Mouse (Mus musculus): ENCODE data around the gene Pla2g5.

Gene Pla2g5

GRCm38 (mm10) chr4:138863344-138863998, at the start of gene Pla2g5:
TSS of gene Pla2g5 (minus strand) at chr4:138863482.
- WGBS, result 54% methylated on average over 10 of the region's 10 CpGs

- WGBS, result 91% methylated on average over 18 of the region's 18 CpGs
These were observed 42.5 kb upstream of the Pla2g5 start for GRCm38 (mm10) chr4:138905624-138906337.

- 41% methylated on average over 7 of the region's 7 CpGs for WGBS
These were observed 36.1 kb upstream of the Pla2g5 start for GRCm38 (mm10) chr4:138899361-138899760.

- 71% methylated on average over 11 of the region's 11 CpGs for WGBS
These were observed 30.5 kb upstream of the Pla2g5 start for GRCm38 (mm10) chr4:138893789-138894188.

DNA sequence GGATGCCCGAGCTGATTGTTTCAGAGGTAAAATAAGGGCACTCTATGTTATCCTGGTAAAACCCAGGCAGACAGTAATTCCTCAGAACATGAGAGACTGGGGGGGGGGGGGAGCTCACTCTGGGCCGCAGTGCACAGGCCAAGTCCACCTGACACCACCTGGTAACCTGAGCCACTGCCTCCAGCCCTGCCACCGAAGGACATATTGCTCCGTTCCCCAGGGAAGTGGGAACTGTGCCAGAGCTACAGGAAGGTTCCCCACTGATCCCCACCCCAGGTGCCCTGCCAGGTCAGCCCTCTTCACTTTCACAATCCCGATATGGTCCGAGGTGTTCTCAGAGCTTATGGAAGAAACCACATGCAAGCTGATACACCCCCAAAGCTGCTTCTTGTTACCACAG, 29.4 kb upstream of the Pla2g5 start:
- 66% methylated on average over 6 of the region's 6 CpGs for WGBS

GRCm38 (mm10) chr4:138889635-138890034, 26.4 kb upstream of the Pla2g5 start:
- 37% methylated on average over 8 of the region's 8 CpGs for WGBS

- WGBS, result 53% methylated on average over 7 of the region's 7 CpGs
These were observed 25.9 kb upstream of the Pla2g5 start for GRCm38 (mm10) chr4:138889165-138889564.

- WGBS, result 7% methylated on average over 6 of the region's 6 CpGs
These were observed 21.0 kb upstream of the Pla2g5 start for GRCm38 (mm10) chr4:138884261-138884660.

- WGBS, result 19% methylated on average over 16 of the region's 16 CpGs
These were observed 18.9 kb upstream of the Pla2g5 start for GRCm38 (mm10) chr4:138882179-138882578.

- WGBS, result 86% methylated on average over 7 of the region's 7 CpGs
These were observed 17.7 kb upstream of the Pla2g5 start for GRCm38 (mm10) chr4:138880811-138881584.

GRCm38 (mm10) chr4:138879808-138880207, 16.5 kb upstream of the Pla2g5 start:
- WGBS, result 90% methylated on average over 11 of the region's 11 CpGs

- 50% methylated on average over 8 of the region's 8 CpGs for WGBS
These were observed 15.5 kb upstream of the Pla2g5 start for GRCm38 (mm10) chr4:138878783-138879182.

DNA sequence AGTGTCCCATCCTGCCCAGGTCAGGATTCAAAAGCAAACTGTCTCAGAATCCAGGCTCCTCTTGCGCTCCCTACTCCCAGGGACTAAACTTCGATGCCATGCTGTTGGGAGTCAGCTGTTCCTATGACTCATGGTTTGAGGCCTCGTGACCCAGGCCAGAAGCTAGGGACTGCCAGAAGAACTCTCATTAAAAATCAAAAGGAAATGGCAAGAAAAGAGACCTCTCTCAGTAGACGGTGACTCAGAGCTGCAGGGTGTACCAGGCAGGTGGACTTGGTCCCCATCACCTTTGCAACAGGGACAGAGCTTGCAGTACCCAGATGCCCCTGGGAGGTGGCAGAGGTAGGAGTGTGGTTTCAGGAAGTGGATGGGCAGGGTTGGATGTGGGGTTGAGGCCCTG, 14.4 kb upstream of the Pla2g5 start, which contains the start of gene Pla2g2e:
Gene Pla2g2e, plus strand, starts transcription at position 212 of the 400 bp plus-strand sequence.
- 81% methylated on average over 4 of the region's 4 CpGs for WGBS

DNA sequence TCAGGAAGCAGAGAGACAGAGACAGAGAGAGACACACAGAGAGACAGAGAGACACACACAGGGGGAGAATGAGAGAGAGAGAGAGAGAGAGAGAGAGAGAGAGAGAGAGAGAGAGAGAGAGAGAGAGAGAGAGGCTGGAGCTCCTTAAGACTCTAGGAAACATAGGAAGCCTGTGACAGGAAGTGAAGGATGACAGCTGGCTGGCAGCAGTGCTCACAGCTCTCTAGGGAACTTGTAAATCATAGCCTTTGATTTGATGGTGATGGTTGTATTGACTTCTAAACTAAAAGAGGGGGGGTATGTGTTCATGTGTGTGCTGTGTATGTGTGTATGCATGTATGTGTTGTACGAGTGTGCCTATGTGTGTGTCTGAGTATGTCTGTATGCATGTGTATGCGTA, 12.7 kb upstream of the Pla2g5 start:
- 97% methylated on average over 2 of the region's 2 CpGs for WGBS

DNA sequence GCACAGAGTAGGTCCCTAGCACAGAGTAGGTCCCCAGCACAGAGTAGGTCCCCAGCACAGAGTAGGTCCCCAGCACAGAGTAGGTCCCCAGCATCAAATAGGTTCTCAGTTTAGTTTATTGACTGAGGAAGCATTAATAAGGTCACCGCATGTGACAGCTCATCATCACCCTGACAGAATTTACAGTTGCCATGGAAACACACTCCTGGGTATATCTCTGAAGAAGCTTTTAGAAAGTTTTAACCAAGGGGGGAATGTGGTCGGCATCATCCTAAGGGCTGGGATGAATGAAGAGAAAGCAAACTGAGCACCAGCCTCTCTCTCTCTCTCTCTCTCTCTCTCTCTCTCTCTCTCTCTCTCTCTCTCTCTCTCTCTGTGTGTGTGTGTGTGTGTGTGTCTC, 12.0 kb upstream of the Pla2g5 start:
- WGBS, result 69% methylated on average over 2 of the region's 2 CpGs

GRCm38 (mm10) chr4:138873864-138874263, 10.6 kb upstream of the Pla2g5 start, which contains the start of gene Gm13030:
TSS of gene Gm13030 (minus strand) at chr4:138873964.
- 84% methylated on average over 6 of the region's 6 CpGs for WGBS

DNA sequence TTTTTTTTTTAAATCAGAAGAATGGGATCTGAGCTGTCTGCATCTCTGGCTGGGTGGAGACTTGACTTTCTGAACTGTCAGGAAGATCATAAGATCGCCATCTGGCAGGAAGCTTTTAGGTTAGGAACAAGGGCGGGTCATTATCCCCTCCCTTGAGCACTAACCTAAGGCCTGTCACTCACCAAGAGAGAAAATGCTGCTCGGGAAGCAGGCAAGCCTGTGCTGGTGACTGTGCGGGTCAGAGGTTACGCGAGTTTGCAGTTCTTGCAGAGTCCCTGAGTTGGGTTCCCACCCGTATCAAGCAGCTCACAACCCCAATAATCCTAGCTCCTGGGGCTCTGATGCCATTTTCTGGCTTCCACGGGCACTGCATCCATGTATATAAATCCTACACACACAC, 5.4 kb upstream of the Pla2g5 start:
- 77% methylated on average over 8 of the region's 8 CpGs for WGBS

DNA sequence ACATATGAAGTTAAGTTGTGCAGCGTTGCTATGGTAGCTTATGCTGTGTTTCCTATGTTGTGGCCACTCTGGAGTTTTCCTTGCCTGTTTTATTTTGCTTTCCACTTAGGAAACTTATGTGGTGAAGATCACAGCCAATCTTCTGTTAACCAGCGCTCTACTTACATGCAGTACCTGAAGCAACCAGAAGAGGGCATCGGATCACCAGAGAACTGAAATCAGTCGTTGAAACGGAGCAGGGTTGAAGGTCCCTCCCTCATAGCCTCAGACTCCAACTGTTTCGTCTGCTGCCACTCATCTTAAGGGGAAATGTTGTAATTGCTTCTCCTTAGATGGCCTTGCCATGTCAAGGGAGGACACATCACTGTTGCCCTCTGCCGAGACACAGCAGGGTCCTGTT, 3.1 kb upstream of the Pla2g5 start:
- 12% methylated on average over 7 of the region's 7 CpGs for WGBS

GRCm38 (mm10) chr4:138865991-138866390, 2.7 kb upstream of the Pla2g5 start:
- 68% methylated on average over 6 of the region's 6 CpGs for WGBS

DNA sequence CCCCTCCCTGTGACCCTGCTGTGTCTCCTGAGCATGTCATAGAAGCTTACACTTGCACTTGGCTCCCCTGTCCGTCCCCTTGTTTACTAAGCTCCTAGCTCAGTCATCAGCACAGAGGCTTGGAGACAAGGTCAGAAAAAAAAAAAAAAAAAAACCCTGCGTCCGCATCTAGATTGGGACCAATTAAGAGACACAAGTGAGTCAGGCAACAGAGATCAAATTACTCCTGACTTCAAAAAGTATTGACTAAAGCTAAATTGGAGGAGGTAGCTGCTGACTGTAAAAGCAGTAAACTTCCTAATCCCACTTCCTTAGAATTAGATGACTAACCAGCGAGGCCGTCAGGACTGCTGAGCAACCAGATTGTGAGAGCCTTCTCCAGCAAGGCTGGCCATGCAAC, 1.8 kb upstream of the Pla2g5 start:
- 49% methylated on average over 5 of the region's 5 CpGs for WGBS

DNA sequence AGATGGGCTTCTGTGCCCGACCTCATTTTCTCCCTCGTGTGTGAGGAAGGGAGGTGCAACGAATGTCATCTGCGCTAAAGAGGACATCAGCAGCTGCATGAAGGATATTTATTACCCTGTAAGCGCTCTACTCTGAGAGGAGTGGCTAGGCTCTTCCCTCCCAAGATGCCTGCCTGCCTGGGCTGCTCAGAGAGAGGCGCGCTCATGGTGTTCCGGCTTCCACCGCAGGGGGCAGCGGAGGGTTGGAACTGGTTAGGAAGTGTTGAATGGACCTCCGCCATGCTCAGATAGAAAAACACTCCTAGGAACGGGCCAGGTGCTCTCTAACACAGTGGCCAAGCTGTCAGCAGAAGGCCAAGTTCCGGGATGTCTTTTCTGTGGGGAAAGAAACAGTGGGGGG, 3.6 kb downstream of the Pla2g5 start:
- 3% methylated on average over 13 of the region's 13 CpGs for WGBS

DNA sequence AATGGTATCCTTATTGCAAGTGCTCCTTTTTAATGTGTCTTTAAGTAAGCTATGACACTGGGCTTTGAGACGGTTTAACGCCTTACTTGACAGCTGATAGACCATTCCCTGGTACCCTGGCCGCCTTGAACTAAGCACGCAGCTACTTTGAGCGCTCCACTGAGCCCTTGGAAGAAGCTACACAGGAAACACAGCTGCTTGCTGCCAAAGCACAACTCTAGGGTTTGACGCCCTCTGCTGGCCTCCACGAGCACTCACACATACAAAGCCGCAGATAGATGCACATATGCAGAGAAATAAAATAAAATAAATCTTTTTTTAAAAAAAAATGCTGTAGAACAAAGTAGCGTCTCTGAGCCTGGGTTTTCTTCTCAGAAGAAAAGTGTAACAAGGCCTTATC, 4.0 kb downstream of the Pla2g5 start:
- 10% methylated on average over 9 of the region's 9 CpGs for WGBS

Measured in cerebral cortex, adult 2 months (tissue).